ENCODE assay signal across 14 mouse cellular contexts in the genomic region with DNA sequence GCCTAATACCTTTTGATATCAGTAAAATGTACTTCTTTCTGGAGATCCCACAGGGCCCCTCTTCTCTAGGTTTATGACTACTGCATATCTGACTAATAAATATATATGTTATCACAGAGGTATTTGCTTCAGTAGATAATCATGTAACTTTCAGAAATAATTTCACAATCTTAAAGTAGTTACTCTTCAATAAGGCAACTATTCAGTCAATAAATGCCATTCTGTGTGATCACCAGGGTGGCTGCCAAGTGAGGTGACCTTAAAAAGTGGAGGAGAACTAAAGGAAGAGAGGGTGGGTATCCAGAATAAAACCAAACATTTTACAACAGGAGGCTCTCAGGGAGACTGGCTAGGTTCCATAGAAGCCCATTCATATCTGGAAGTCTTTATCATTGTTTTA.
"Had no signal": no experiment of that assay in that cellular context is flagged by ENCODE, and none has a peak within 500 bp of the region (broad histone marks: within the 10 kb centered on the region; RNA-seq: fewer than 3 reads in every experiment).

No protein-coding gene starts in this region.

- DNase-seq: gastrocnemius, postnatal 14 days; gastrocnemius, postnatal 36 days; heart, adult 11 months; heart, adult 2 months; heart, postnatal 14 days; heart, postnatal 36 days; kidney, adult 11 months; kidney, postnatal 14 days; layer of hippocampus, adult 9-11 months; layer of hippocampus, postnatal 36 days; left cerebral cortex, postnatal 4 days; liver, embryonic 13.5 days had no signal

- ATAC-seq: hindbrain, postnatal 0 days; intestine, embryonic 16.5 days had no signal
